Mouse (Mus musculus): ENCODE measurements around the gene Cdk5rap2.

- TF ChIP-seq CTCF (IDR thresholded peaks at IDR 0.05; ENCODE audit: low read depth) (no peak), EP300 (IDR thresholded peaks at IDR 0.05; ENCODE audit: low read depth) (no peak)
These were observed 149.8 kb downstream of the Cdk5rap2 start for GRCm38 (mm10) chr4:70260419-70260807.

Measured in liver, embryonic 14.5 days (tissue).